Comparison of ENCODE assay signal across 19 mouse cellular contexts in genomic region chr10:63086304-63086703, GRCm38 (mm10). TPM values are rescaled to one million over a fixed set of nuclear protein-coding genes. Genes with fewer than 3 reads are reported as not detected.
"Had no signal": no experiment of that assay in that cellular context is flagged by ENCODE, and none has a peak within 500 bp of the region (broad histone marks: within the 10 kb centered on the region; RNA-seq: fewer than 3 reads in every experiment).

No protein-coding gene starts in this region.

- H3K4me3 ChIP-seq: limb, embryonic 13.5 days; midbrain, embryonic 10.5 days; myocyte; stomach, embryonic 15.5 days had no signal

- DNase-seq: kidney, adult 9 months; kidney, postnatal 36 days; layer of hippocampus, adult 9-11 months; layer of hippocampus, postnatal 36 days; left cerebral cortex, postnatal 4 days; lung, adult 18-20 months; midbrain, embryonic 14.5 days; right cerebral cortex, postnatal 14 days; thymus, postnatal 36 days had no signal

- ATAC-seq: inflammation-experienced regulatory T-cells, adult 6 months; intestine, postnatal 0 days had no signal

- H3K36me3 ChIP-seq: limb, embryonic 13.5 days; midbrain, embryonic 10.5 days; stomach, embryonic 15.5 days had no signal

- H3K27ac ChIP-seq: kidney, postnatal 0 days; limb, embryonic 13.5 days; midbrain, embryonic 10.5 days; stomach, embryonic 15.5 days had no signal

- H3K9me3 ChIP-seq: limb, embryonic 13.5 days; midbrain, embryonic 10.5 days; stomach, embryonic 15.5 days had no signal

- H3K9ac ChIP-seq: limb, embryonic 13.5 days; stomach, embryonic 15.5 days had no signal

- H3K27me3 ChIP-seq: stomach, embryonic 15.5 days had no signal

- H3K4me2 ChIP-seq: limb, embryonic 13.5 days; stomach, embryonic 15.5 days had no signal

RNA-seq across cellular contexts. Expression of gene Atoh7, which starts 13.1 kb away (rescaled TPM):
- polyA plus RNA-seq: inflammation-experienced regulatory T-cells, adult 6 months; intestine, postnatal 0 days; lung, embryonic 16.5 days; myocyte; spleen, adult 2 months; testis, adult 2 months had no signal
